30 mouse cellular contexts compared by ENCODE assay signal in genomic region chr12:104142427-104142826, GRCm38 (mm10). TPM values are rescaled to one million over a fixed set of nuclear protein-coding genes. Genes with fewer than 3 reads are reported as not detected.
"Had no signal": no experiment of that assay in that cellular context is flagged by ENCODE, and none has a peak within 500 bp of the region (broad histone marks: within the 10 kb centered on the region; RNA-seq: fewer than 3 reads in every experiment).

No protein-coding gene starts in this region.

- H3K4me3 ChIP-seq: layer of hippocampus, adult 2 months; limb, embryonic 12.5 days; limb, embryonic 15.5 days; neural tube, embryonic 12.5 days; neural tube, embryonic 15.5 days had no signal

- H3K9me3 ChIP-seq: limb, embryonic 12.5 days; limb, embryonic 15.5 days; megakaryocyte, embryonic 14.5 days; neural tube, embryonic 12.5 days; neural tube, embryonic 15.5 days had no signal

- ATAC-seq: liver, postnatal 0 days; lung, postnatal 0 days had no signal

- H3K27ac ChIP-seq: kidney, postnatal 0 days; layer of hippocampus, adult 2 months; limb, embryonic 12.5 days; limb, embryonic 15.5 days; liver, embryonic 14.5 days; macrophage; neural tube, embryonic 12.5 days; neural tube, embryonic 15.5 days had no signal

- H3K4me2 ChIP-seq: limb, embryonic 12.5 days; limb, embryonic 15.5 days; liver, embryonic 11.5 days; lung, embryonic 14.5 days; midbrain, embryonic 11.5 days; neural tube, embryonic 12.5 days; neural tube, embryonic 15.5 days had no signal

- H3K27me3 ChIP-seq: limb, embryonic 12.5 days; limb, embryonic 15.5 days; neural tube, embryonic 12.5 days; neural tube, embryonic 15.5 days had no signal

- H3K36me3 ChIP-seq: limb, embryonic 12.5 days; limb, embryonic 15.5 days; neural tube, embryonic 12.5 days; neural tube, embryonic 15.5 days had no signal

- H3K4me1 ChIP-seq: limb, embryonic 12.5 days; limb, embryonic 15.5 days; neural tube, embryonic 12.5 days; neural tube, embryonic 15.5 days had no signal

- DNase-seq: kidney, adult 2 months; kidney, postnatal 25 days; layer of hippocampus, adult 9-11 months; liver, postnatal 0 days; lung, embryonic 14.5 days; midbrain, embryonic 14.5 days; right cerebral cortex, adult 18-20 months; right cerebral cortex, postnatal 14 days; right cerebral cortex, postnatal 4 days; thymus, postnatal 25 days had no signal

- H3K9ac ChIP-seq: limb, embryonic 12.5 days; limb, embryonic 15.5 days; liver, embryonic 14.5 days; liver, postnatal 0 days; lung, embryonic 14.5 days; neural tube, embryonic 12.5 days; neural tube, embryonic 15.5 days had no signal

RNA-seq across cellular contexts. Expression of gene Serpina3c, which starts 11.2 kb away (rescaled TPM):
- total RNA-seq: left cerebral cortex, adult 18-20 months had no signal
- polyA plus RNA-seq: kidney, embryonic 14.5 days; limb, embryonic 12.5 days; liver, embryonic 11.5 days; liver, embryonic 14.5 days; lung, embryonic 14.5 days; macrophage; midbrain, embryonic 11.5 days; midbrain, embryonic 14.5 days; neural tube, embryonic 12.5 days; neural tube, embryonic 15.5 days; stomach, embryonic 16.5 days had no signal

RNA-seq across cellular contexts. Expression of gene Serpina3b, which starts 14.6 kb away (rescaled TPM):
- total RNA-seq: layer of hippocampus, adult 2 months; layer of hippocampus, postnatal 25 days; left cerebral cortex, adult 18-20 months; left cerebral cortex, postnatal 25 days had no signal
- polyA plus RNA-seq: kidney, adult 2 months; kidney, embryonic 14.5 days; kidney, postnatal 0 days; large intestine, adult 2 months; limb, embryonic 12.5 days; lung, embryonic 14.5 days; lung, postnatal 0 days; midbrain, embryonic 11.5 days; midbrain, embryonic 14.5 days; neural tube, embryonic 12.5 days; neural tube, embryonic 15.5 days; stomach, embryonic 16.5 days; thymus, postnatal 0 days had no signal

RNA-seq across cellular contexts. Expression of gene Serpina3a, which starts 29.9 kb away (rescaled TPM):
- total RNA-seq: layer of hippocampus, adult 2 months; layer of hippocampus, postnatal 25 days; left cerebral cortex, adult 18-20 months; left cerebral cortex, postnatal 25 days had no signal
- polyA plus RNA-seq: kidney, adult 2 months; kidney, embryonic 14.5 days; kidney, postnatal 0 days; large intestine, adult 2 months; limb, embryonic 12.5 days; limb, embryonic 15.5 days; liver, embryonic 11.5 days; liver, embryonic 14.5 days; liver, postnatal 0 days; lung, embryonic 14.5 days; lung, postnatal 0 days; macrophage; midbrain, embryonic 11.5 days; midbrain, embryonic 14.5 days; neural tube, embryonic 12.5 days; neural tube, embryonic 15.5 days; stomach, embryonic 16.5 days; thymus, postnatal 0 days; urinary bladder, adult 2 months had no signal

RNA-seq across cellular contexts. Expression of gene Serpina5, which starts 41.5 kb away (rescaled TPM):
- total RNA-seq: layer of hippocampus, adult 2 months; layer of hippocampus, postnatal 25 days; left cerebral cortex, adult 18-20 months; left cerebral cortex, postnatal 25 days had no signal
- polyA plus RNA-seq: kidney, adult 2 months; kidney, embryonic 14.5 days; kidney, postnatal 0 days; large intestine, adult 2 months; limb, embryonic 12.5 days; limb, embryonic 15.5 days; liver, embryonic 11.5 days; lung, embryonic 14.5 days; lung, postnatal 0 days; macrophage; midbrain, embryonic 11.5 days; midbrain, embryonic 14.5 days; neural tube, embryonic 12.5 days; neural tube, embryonic 15.5 days; stomach, embryonic 16.5 days; thymus, postnatal 0 days; urinary bladder, adult 2 months had no signal
